Mouse (Mus musculus): ENCODE data around the gene Vmn2r90.
"Not testable (repeated sequence)": the region's sequence is repeated elsewhere in the genome, so short reads cannot be mapped to it uniquely, and the experiment has no call there.

Vmn2r90 gene

DNA sequence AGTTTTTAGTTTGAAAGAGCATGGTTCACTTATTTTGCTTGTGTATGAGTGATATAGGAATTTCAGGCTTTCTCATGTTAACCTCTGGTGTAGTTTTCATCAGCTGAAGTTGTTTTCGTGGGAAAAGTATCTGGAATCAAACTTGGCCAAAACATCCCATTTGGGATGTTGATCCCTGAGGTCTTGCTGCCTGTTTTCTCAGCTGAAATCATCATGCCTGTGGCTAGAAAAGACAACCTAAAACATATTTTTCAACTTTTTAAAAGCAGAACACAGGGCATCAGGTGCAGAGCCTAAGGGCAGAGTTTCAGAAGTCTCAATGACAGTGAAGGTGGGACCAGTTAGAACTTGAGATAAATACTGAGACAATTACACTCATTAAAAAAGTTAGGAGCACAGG, at the start of gene Vmn2r90:
Vmn2r90 (plus strand) TSS at position 301 of the 400 bp plus-strand sequence.
- no peak for DNase-seq

- DNase-seq, result no peak
Measured at GRCm38 (mm10) chr17:17654997-17655828, 48.3 kb upstream of the Vmn2r90 start.

DNA sequence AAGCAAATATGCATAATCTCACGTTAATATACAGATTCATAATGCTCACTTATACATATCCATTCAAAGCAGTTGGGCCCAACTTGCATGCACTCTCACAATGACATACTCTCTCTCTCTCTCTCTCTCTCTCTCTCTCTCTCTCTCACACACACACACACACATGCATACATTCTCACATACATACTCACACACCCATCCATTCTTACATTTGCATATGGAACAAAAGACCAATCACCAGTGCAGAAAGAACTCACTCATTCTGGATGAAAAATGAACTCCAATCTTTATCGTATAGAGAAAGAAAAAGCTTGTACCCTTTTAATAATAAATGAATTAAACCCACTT, 47.7 kb upstream of the Vmn2r90 start:
- DNase-seq, result no peak

DNA sequence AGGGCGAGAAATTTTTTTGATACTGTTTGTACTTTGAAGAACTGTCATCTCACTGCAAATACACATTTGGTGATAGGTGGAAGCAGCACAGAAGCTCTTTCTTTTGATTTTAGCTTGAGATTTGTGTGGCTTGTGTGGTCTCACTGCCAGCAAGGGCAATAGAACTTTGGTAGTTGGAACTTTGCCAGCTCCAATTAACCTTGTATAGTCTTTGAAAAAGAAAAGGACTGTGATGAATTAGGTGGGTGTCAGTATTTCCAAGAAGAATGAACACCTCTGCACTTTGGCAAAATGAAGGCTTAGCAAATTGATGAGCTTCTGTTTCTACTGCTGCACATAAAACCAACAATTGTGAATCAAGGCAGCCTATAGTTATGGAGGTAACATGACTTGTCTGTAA, 24.8 kb upstream of the Vmn2r90 start:
- no peak for DNase-seq

- no peak for DNase-seq
Measured at GRCm38 (mm10) chr17:17690659-17691058, 12.9 kb upstream of the Vmn2r90 start.

- DNase-seq, result not testable (repeated sequence)
Measured at GRCm38 (mm10) chr17:17732396-17732795, 28.8 kb downstream of the Vmn2r90 start.

GRCm38 (mm10) chr17:17738635-17739034, 35.1 kb downstream of the Vmn2r90 start:
- DNase-seq, result no peak

GRCm38 (mm10) chr17:17739300-17739699, 35.8 kb downstream of the Vmn2r90 start:
- not testable (repeated sequence) for DNase-seq

DNA sequence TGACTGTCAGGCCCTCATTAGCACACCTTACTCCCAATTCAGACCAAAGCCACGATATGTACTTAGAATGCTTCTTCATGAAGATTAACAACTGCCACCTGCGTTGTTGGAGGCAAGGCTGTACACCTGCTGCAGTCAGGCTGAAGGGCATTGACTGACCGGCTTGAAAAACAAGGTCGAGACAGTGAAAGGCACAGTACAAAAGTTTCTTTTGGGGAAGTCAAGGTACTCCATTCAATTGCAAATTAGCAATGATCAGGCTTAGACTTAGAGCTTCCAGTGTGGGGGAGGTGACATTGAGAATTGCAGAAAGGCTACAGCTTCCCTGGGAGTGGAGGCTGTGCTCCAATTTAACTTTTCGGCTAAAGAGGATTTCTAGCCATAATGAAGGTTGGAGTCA, 36.4 kb downstream of the Vmn2r90 start:
- not testable (repeated sequence) for DNase-seq

DNA sequence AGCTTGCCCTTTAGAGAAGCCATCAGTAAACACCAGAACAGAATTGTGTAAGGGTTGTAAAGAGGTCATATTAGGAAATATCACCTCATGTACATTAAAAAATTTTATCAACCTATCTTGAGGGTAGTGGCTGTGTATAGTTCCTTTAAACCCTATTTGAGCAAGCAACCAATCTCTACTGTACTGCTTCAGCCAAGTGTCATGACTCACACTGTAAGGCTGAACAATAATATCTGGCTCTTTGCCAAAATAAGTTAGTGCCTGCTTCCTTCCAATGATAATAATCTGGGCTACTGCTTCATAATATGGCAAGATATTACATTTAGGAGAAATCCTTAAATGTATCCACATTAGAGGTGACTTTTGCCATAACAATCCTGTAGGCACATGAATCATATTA, 38.0 kb downstream of the Vmn2r90 start:
- not testable (repeated sequence) for DNase-seq

DNA sequence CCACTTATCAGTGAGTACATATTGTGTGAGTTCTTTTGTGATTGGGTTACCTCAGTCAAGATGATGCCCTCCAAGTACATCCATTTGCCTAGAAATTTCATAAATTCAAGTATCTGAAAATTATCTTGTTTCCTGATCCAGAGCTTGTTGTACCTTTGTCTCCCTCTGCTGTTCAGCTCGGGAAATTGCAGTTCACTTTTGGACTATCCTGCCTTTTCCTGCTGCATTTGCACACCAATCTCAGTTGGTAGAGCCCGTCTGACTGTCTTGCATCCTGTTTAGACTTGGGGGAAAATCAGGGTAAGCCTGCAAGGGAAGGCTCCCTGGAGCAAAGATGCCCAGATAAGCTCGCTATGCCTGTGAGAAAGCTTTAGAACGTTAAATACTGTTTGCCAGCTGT, 45.8 kb downstream of the Vmn2r90 start:
- peak; percentile 26 to 50 for DNase-seq

DNA sequence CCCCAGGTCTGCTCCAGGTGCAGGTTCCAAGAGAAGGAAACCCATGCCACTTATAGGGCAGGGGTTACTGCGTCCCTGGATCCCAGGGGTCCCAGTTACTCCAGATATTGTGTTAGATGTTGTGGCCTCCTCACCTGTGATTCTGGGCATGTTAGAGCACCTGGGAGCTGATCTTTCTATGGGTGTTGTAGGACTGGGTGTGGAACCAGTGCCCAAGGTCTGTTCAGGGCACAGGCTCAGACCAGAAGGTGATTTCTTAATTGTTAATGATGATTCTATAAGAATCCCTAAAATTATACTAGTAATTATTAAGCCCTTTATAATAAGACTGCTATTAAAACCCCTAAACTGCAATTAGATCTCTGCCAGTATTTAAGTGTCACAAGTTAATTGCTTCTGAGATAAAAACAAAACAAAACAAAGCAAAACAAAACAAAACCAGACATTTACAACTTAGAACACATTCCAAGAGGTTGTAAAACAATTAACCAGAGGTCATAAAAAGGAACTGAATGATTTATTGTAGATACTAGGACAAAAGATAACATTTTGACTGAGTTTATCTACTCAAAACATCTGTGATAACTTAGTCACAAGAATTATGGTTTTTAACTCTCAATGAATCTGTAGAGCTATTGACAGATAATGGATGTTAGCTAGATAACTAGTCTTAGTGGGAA, 59.2 kb downstream of the Vmn2r90 start:
- DNase-seq, result no peak

GRCm38 (mm10) chr17:17764206-17764605, 60.7 kb downstream of the Vmn2r90 start:
- DNase-seq, result no peak

- peak; percentile 5 to 42 for DNase-seq
Measured at GRCm38 (mm10) chr17:17766481-17766880, 62.9 kb downstream of the Vmn2r90 start.
